Mouse (Mus musculus) liver, postnatal 0 days (tissue): ENCODE measurements around the gene Ptgis.

Experiments
- CTCF ChIP-seq: sonication (generic); IDR thresholded peaks from 2 replicates; pipeline ENCODE4 v1.5.1; 2016; ENCODE audit warnings: antibody characterized with exemption, low read depth
- EP300 ChIP-seq: IDR thresholded peaks from 2 replicates; pipeline ENCODE4 v1.6.1; 2016; ENCODE audit warnings: antibody characterized with exemption, low read depth, mild to moderate bottlenecking

GRCm38 (mm10) chr2:167193361-167193760, 47.0 kb downstream of the Ptgis start:
- TF ChIP-seq CTCF (no peak), EP300 (no peak)
